Mouse (Mus musculus) forebrain, embryonic 11.5 days (tissue): ENCODE measurements around the gene Izumo4. TPM values are rescaled to one million over a fixed set of nuclear protein-coding genes. Genes with fewer than 3 reads are reported as not detected.

Experiments used
- ATAC-seq: fragments of 200-750 bp; cut with Nextera tagmentation; replicated peaks from 2 replicates; pipeline ENCODE4 v1.8.0; 2017; ENCODE audit warnings: moderate TSS enrichment; ENCODE audit not compliant: low FRiP score
- DNase-seq: peaks from one replicate; pipeline ENCODE4 v3.0.0-alpha.2; 2017; ENCODE audit warnings: low spot score
- H3K27ac ChIP-seq: fragments of 300-500 bp; sonication (generic); 2 replicates; pipeline ENCODE4 v1.5.1; 2014; ENCODE audit warnings: low read depth, low read length
- H3K27me3 ChIP-seq: fragments of 300-500 bp; sonication (generic); 2 replicates; pipeline ENCODE4 v1.6.1; 2014; ENCODE audit warnings: mild to moderate bottlenecking, low read length, mixed read lengths; ENCODE audit not compliant: control insufficient read depth, insufficient read depth
- H3K36me3 ChIP-seq: fragments of 300-500 bp; sonication (generic); 2 replicates; pipeline ENCODE4 v1.6.1; 2014; ENCODE audit warnings: mild to moderate bottlenecking, low read length, moderate library complexity, mixed read lengths; ENCODE audit not compliant: control insufficient read depth, insufficient read depth
- H3K4me1 ChIP-seq: fragments of 300-500 bp; sonication (generic); replicated peaks from 2 replicates; pipeline ENCODE4 v1.6.1; 2014; ENCODE audit warnings: low read length, mixed read lengths; ENCODE audit not compliant: control insufficient read depth, insufficient read depth
- H3K4me2 ChIP-seq: fragments of 300-500 bp; sonication (generic); 2 replicates; pipeline ENCODE4 v1.6.1; 2014; ENCODE audit warnings: low read depth, mild to moderate bottlenecking, low read length, moderate library complexity, mixed read lengths; ENCODE audit not compliant: severe bottlenecking
- H3K4me3 ChIP-seq: fragments of 300-500 bp; sonication (generic); 2 replicates; pipeline ENCODE4 v1.5.1; 2014; ENCODE audit warnings: low read depth, low read length
- H3K9ac ChIP-seq: fragments of 300-500 bp; sonication (generic); 2 replicates; pipeline ENCODE4 v1.6.1; 2014; ENCODE audit warnings: low read length
- H3K9me3 ChIP-seq: fragments of 300-500 bp; sonication (generic); 2 replicates; pipeline ENCODE4 v1.6.1; 2016; ENCODE audit warnings: low read length, mixed read lengths; ENCODE audit not compliant: control insufficient read depth
- WGBS: fragments of 180-500 bp; shearing (Covaris S2); extraction: QIAGEN DNeasy Blood & Tissue Kit; methylation state at CpG from one replicate; pipeline ENCODE4 v1.1.7; 2014; 5-methylcytosine and 5-hydroxymethylcytosine counted together
- polyA plus RNA-seq: library from polyadenylated mRNA; unstranded; fragments of >200 nt; fragmentation: Nextera tagmentation; extraction: Ambion mirVana; gene quantifications from 2 replicates; pipeline ENCODE4 v1.2.1, GENCODE M21; 2014

Gene Izumo4
- polyA plus RNA-seq, 1 experiment from 2014 or later, result 4.8 TPM

DNA sequence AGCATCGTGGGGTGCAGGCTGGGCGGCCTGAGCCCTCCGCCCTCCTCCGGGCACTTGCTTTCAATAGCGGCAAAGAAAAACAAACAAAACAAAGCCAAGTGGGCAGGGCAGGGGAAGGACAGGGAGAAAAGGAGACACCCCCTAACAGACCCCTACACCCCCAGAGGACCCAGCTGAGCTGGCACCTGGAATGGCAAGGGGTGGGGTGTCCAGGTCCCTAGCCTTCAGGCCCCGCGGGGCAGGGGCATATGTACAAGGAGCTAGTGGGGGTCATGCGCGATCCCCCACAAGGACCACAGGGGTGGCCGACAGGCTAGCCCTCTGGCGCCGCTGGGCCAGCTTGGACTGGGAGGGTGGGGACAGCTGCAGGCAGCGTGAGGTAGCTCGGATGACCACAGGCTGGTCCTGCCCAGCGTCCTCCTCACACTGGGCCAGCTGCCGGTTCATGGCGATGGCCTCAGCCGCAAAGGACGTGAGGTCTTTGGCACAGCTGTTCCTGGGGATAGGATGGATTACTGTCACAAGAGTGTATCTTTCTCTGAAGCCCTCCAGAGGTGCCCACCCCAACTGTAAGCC, 35.1 kb upstream of the Izumo4 start:
- no peaks in the 10 kb centered on the region for H3K9me3 ChIP-seq
- H3K4me3 ChIP-seq, result no peak overlapping the region
- H3K27ac ChIP-seq, result no peak overlapping the region
- H3K4me2 ChIP-seq, result no peak overlapping the region
- 92% methylated on average over 19 of the region's 19 CpGs for WGBS
- ATAC-seq (no peak), DNase-seq (no peak)
- peaks cover 18% of the 10 kb centered on the region for H3K36me3 ChIP-seq
- H3K4me1 ChIP-seq, result peaks cover 2% of the 10 kb centered on the region; the same call in 1 of the 2 replicates
- no peaks in the 10 kb centered on the region for H3K27me3 ChIP-seq
- H3K9ac ChIP-seq, result no peak overlapping the region

DNA sequence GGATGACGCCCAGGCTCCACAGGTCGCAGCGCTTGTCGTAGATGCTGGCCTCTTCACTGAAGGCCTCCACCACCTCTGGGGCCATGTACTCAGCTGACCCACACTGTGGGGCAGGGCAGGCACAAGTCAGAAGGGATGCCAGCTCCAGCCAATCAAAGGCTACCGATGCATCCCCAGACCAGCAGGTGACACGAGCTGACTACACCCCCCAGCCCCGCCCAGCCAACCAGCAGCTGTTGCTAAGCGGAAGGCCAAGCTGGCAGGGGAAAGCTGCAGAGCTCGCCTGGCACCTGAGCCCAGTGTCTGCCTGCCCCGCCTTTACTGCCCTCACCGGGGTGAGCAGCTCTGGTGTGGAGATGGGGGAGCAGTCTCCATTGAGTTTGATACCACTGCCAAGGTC, 33.4 kb upstream of the Izumo4 start:
- no peak overlapping the region for H3K9ac ChIP-seq
- no peaks in the 10 kb centered on the region for H3K9me3 ChIP-seq
- peaks cover 5% of the 10 kb centered on the region; the same call in 1 of the 2 replicates for H3K4me1 ChIP-seq
- no peak for ATAC-seq
- no peak overlapping the region for H3K4me2 ChIP-seq
- WGBS, result 89% methylated on average over 11 of the region's 11 CpGs
- H3K27ac ChIP-seq, result no peak overlapping the region
- no peak overlapping the region for H3K4me3 ChIP-seq
- peaks cover 18% of the 10 kb centered on the region for H3K36me3 ChIP-seq
- no peaks in the 10 kb centered on the region for H3K27me3 ChIP-seq
- DNase-seq, result no peak

DNA sequence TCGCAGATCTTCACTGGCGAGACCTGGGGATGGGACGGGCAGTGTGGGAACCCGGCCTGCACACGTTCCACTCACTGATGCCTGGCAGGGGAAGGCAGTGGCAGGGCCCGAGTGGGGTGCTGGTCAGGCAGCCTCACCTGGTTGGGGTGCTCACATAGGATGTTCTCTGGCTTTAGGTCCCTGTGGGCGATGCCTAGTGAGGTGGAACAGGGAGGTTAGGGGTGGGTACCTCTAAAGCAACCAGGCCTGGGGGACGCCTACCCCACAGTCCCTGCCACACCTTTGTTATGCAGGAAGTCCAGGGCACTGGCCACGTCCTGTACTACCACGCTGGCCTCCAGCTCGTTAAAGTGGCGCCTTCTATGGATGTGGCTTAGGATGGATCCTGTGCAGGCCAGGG, 33.0 kb upstream of the Izumo4 start:
- H3K36me3 ChIP-seq, result peaks cover 18% of the 10 kb centered on the region
- ATAC-seq, result no peak

DNA sequence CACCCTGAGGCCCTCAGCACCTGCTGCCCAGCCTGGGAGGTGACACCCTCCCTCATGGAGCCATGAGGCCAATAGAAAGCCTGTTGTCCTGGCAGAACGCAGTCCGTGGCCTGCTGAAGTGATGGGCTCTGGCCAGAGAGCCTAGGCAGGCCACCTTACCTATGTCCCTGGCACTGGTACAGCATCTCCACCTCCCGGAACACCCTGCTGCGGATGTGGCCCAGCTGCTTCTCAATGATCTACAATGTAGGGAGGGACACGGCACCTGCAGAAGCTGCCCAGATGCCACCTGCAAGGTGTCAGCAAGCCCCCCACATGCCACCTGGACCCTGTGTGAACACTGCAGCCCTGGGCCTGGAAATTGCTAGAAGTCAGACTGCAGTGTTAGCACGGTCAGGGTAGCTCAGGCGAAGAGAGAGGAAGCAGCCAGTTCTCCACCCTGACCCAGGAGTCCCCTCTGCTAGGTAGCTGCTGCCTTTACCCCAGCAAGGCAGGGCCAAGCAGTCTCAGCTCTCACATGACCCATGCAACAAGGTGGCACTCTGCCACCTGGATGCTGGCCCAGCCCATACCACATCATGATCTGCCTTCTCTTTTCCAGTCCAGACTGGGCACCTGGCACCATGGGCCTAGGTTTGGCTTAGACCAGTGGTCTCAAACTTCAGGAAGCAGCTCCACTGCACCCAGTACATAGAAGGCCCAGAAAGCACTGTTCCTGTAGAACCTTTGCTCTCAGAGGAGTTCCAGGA, 32.1 kb upstream of the Izumo4 start:
- Histone ChIP-seq H3K27ac (no peak overlapping the region), H3K27me3 (no peaks in the 10 kb centered on the region), H3K4me3 (no peak overlapping the region), H3K9me3 (no peaks in the 10 kb centered on the region), H3K4me2 (no peak overlapping the region), H3K4me1 (peaks cover 16% of the 10 kb centered on the region), H3K36me3 (peaks cover 18% of the 10 kb centered on the region), H3K9ac (no peak overlapping the region)
- 95% methylated on average over 7 of the region's 7 CpGs for WGBS
- no peak for DNase-seq
- no peak for ATAC-seq

More for the DNA sequence above, 33.0 kb upstream of the Izumo4 start:
- no peak for DNase-seq
- Histone ChIP-seq H3K4me2 (no peak overlapping the region), H3K27ac (no peak overlapping the region), H3K4me3 (no peak overlapping the region), H3K9me3 (no peaks in the 10 kb centered on the region), H3K4me1 (peaks cover 7% of the 10 kb centered on the region; the same call in 1 of the 2 replicates), H3K27me3 (no peaks in the 10 kb centered on the region), H3K9ac (no peak overlapping the region)
- 87% methylated on average over 12 of the region's 12 CpGs for WGBS

DNA sequence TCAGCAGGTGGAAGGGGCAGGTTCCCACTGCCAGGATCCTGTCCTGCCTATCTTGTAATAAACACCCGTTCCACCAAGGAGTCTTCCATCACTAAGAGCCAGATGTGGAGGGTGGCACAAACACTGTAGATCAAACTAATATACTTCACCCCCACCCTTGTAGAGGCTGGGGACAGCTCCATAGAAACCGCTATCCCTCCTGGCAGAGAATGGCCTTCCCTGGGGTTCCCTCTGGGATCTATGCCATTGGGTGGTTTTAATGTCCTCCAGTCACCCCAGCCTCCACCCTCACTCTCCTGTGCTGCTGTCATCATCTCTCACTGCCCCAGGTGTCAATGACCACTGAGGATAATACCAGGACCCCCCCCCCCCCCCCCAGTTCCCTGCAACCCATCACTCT, 31.5 kb upstream of the Izumo4 start:
- 95% methylated on average over 2 of the region's 2 CpGs for WGBS
- Histone ChIP-seq H3K4me1 (peaks cover 17% of the 10 kb centered on the region), H3K4me2 (no peak overlapping the region), H3K27me3 (no peaks in the 10 kb centered on the region), H3K36me3 (peaks cover 18% of the 10 kb centered on the region), H3K9me3 (no peaks in the 10 kb centered on the region), H3K4me3 (no peak overlapping the region), H3K27ac (no peak overlapping the region), H3K9ac (no peak overlapping the region)
- DNase-seq (no peak), ATAC-seq (no peak)

DNA sequence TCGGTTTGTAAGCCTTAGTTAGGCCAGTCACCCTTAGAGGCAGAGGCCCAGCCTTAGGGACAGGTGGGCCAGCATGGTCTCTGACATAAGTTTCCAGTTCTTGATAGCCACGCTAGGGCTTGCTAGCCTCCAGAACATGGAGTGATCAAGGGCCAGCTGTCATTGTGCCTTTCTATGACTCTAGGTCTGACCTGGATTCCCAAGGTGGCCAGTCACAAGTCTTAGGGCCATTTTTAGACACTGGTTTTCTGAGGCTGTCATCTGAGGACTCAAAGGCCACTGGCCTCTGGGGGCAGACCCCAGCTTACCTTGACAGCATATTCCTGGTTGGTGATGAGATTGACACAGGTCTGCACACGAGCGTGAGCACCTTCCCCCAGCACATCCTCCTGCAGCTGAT, 30.7 kb upstream of the Izumo4 start:
- Histone ChIP-seq H3K4me1 (peaks cover 14% of the 10 kb centered on the region), H3K36me3 (peaks cover 16% of the 10 kb centered on the region), H3K4me2 (no peak overlapping the region), H3K4me3 (no peak overlapping the region), H3K27ac (no peak overlapping the region), H3K9ac (no peak overlapping the region), H3K9me3 (no peaks in the 10 kb centered on the region), H3K27me3 (no peaks in the 10 kb centered on the region)
- ATAC-seq, result no peak
- 92% methylated on average over 4 of the region's 4 CpGs for WGBS
- DNase-seq, result no peak

DNA sequence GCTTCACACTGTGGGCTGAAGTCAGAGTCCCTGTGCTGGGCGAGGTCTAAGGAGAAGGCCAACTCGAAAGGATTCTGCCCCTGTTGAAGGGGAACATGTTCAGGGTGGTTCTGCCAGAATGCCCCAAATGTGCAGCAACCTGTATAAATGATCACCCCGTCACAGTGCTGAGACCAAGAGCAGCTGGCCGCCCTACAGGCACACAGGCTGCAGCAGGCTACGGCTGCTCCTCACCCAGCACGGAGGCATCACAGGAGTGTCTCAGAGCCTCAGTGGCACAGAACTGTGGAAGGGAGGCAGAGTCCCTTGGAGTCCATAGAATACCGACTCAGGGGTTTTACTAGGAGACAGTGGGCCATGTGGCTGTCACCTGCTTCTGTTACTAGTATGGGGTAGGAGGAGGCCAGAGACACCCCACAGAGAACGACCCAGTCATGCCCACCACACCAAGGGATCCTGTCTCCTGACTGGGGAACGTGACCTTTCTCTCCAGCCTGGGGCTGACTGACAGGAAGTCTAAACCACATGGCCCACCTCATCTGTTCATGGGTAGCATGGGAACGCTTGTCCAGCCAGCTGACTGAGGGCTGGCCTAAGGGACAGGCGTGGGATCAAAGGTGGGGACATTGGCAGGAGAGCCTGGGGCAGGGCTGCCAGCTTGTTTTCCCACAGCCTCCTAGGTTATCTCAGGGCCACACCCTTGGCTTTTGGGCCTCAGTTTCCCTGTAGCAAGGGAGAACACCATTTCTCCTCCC, 29.9 kb upstream of the Izumo4 start:
- H3K27ac ChIP-seq, result no peak overlapping the region
- H3K36me3 ChIP-seq, result peaks cover 14% of the 10 kb centered on the region; the same call in 1 of the 2 replicates
- DNase-seq (no peak), ATAC-seq (no peak)
- 88% methylated on average over 11 of the region's 11 CpGs for WGBS
- H3K4me2 ChIP-seq, result no peak overlapping the region
- H3K4me1 ChIP-seq, result peaks cover 18% of the 10 kb centered on the region
- H3K27me3 ChIP-seq, result no peaks in the 10 kb centered on the region
- H3K4me3 ChIP-seq, result no peak overlapping the region
- H3K9me3 ChIP-seq, result no peaks in the 10 kb centered on the region
- no peak overlapping the region for H3K9ac ChIP-seq

DNA sequence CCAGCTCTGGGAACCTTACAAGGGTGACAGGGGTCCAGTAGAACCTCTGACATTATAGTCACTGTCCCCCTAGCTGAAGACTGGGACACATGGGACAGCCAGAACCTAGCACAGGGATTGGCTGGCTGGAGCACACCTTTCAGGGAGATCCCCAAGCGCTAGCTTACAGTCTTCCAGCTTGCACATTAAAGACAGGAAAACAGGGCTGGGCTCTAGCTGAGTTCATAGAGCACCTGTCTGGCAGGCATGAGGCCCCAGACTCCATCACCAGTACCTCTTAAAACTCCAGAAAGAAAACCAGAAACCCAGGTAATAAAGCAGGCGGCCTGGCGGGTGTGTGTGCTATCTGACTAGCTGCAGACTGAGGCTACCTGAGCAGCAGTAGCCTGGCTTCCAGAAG, 28.3 kb upstream of the Izumo4 start:
- Histone ChIP-seq H3K36me3 (peaks cover 14% of the 10 kb centered on the region; the same call in 1 of the 2 replicates), H3K9ac (no peak overlapping the region), H3K27me3 (no peaks in the 10 kb centered on the region), H3K4me1 (peaks cover 29% of the 10 kb centered on the region), H3K27ac (no peak overlapping the region), H3K4me3 (no peak overlapping the region), H3K9me3 (no peaks in the 10 kb centered on the region), H3K4me2 (no peak overlapping the region)
- WGBS, result 98% methylated on average over 3 of the region's 3 CpGs
- DNase-seq (no peak), ATAC-seq (no peak)
